Mouse (Mus musculus) forebrain, embryonic 14.5 days (tissue): ENCODE data around the gene Dusp18. TPM values are rescaled to one million over a fixed set of nuclear protein-coding genes. Genes with fewer than 3 reads are reported as not detected.

Experiments used
- ATAC-seq: fragments of 200-750 bp; cut with Nextera tagmentation; 2 replicates; pipeline ENCODE4 v1.8.0; 2017; ENCODE audit warnings: mild to moderate bottlenecking, moderate library complexity
- DNase-seq: peaks from one replicate; pipeline ENCODE4 v3.0.0-alpha.2; 2015; ENCODE audit warnings: low spot score
- H3K27ac ChIP-seq: fragments of 300-500 bp; sonication (generic); 2 replicates; pipeline ENCODE4 v1.5.1; 2014; ENCODE audit warnings: low read depth, mild to moderate bottlenecking, control low read depth, low read length, moderate library complexity
- H3K27me3 ChIP-seq: fragments of 300-500 bp; sonication (generic); replicated peaks from 2 replicates; pipeline ENCODE4 v1.6.1; 2014; ENCODE audit warnings: low read length, control low read depth, mixed read lengths; ENCODE audit not compliant: control insufficient read depth, insufficient read depth
- H3K36me3 ChIP-seq: fragments of 300-500 bp; sonication (generic); 2 replicates; pipeline ENCODE4 v1.6.1; 2014; ENCODE audit warnings: low read length, control low read depth; ENCODE audit not compliant: control insufficient read depth, insufficient read depth
- H3K4me1 ChIP-seq: fragments of 300-500 bp; sonication (generic); 2 replicates; pipeline ENCODE4 v1.6.1; 2014; ENCODE audit warnings: antibody characterized with exemption, low read length, control low read depth; ENCODE audit not compliant: control insufficient read depth, insufficient read depth
- H3K4me2 ChIP-seq: fragments of 300-500 bp; sonication (generic); 2 replicates; pipeline ENCODE4 v1.6.1; 2014; ENCODE audit warnings: mild to moderate bottlenecking, control low read depth, low read length
- H3K4me3 ChIP-seq: fragments of 300-500 bp; sonication (generic); 2 replicates; pipeline ENCODE4 v1.5.1; 2014; ENCODE audit warnings: low read depth, low read length, control low read depth
- H3K9ac ChIP-seq: fragments of 300-500 bp; sonication (generic); 2 replicates; pipeline ENCODE4 v1.6.1; 2014; ENCODE audit warnings: mild to moderate bottlenecking, low read length, control low read depth, moderate library complexity
- H3K9me3 ChIP-seq: fragments of 300-500 bp; sonication (generic); replicated peaks from 2 replicates; pipeline ENCODE4 v1.6.1; 2016; ENCODE audit warnings: low read length, control low read depth, mixed read lengths; ENCODE audit not compliant: control insufficient read depth
- whole genome bisulfite sequencing: fragments of 180-500 bp; shearing (Covaris S2); extraction: QIAGEN DNeasy Blood & Tissue Kit; methylation state at CpG from one replicate; pipeline ENCODE4 v1.1.7; 2014; 5-methylcytosine and 5-hydroxymethylcytosine counted together
- polyA plus RNA-seq: library from polyadenylated mRNA; unstranded; fragments of >200 nt; fragmentation: Nextera tagmentation; extraction: Ambion mirVana; gene quantifications from 2 replicates; pipeline ENCODE4 v1.2.1, GENCODE M21; 2014

Dusp18 gene
- polyA plus RNA-seq, 1 experiment from 2014 or later = 29.3 TPM

DNA sequence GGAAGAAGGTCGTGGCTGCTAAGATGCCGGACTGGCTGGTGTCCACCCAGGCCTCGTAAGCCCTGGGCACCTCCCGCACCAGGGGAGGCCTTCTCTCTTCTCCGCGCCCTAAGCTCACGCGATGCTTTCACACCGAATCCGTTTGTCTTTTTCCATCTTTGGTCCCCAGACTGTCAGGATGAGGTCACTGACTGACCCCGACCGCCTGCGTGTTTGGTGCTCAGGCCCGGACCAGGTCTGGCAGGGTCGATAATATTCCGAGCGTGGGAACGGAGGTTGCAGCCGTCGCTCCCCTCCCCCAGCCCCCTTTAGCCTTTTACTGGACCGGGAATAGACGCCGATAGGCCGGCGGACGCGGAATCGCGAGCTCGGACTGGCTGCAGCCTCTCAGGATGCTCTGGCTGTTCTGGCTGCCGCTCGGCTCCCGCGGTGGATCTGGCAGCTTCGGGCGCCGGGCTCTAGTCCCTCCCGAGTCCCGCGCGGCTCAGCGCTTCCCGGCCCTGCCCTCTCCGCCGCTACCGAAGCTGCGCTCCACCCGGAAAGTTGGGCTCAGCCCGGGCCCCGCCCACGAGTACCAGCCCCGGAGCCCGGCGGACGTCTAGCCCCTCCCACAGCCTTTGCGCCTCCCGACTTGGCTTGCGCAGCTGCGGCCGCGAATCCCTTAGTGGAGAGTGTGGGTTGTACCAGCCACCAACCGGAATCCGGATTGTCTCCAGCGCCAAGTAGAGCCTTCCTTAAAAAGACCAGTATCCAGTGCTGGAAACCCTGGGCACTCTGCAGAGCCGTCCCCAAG is 18.5 kb downstream of the Dusp18 start:
- Histone ChIP-seq H3K9me3 (no peaks in the 10 kb centered on the region), H3K4me1 (peaks cover 15% of the 10 kb centered on the region)

DNA sequence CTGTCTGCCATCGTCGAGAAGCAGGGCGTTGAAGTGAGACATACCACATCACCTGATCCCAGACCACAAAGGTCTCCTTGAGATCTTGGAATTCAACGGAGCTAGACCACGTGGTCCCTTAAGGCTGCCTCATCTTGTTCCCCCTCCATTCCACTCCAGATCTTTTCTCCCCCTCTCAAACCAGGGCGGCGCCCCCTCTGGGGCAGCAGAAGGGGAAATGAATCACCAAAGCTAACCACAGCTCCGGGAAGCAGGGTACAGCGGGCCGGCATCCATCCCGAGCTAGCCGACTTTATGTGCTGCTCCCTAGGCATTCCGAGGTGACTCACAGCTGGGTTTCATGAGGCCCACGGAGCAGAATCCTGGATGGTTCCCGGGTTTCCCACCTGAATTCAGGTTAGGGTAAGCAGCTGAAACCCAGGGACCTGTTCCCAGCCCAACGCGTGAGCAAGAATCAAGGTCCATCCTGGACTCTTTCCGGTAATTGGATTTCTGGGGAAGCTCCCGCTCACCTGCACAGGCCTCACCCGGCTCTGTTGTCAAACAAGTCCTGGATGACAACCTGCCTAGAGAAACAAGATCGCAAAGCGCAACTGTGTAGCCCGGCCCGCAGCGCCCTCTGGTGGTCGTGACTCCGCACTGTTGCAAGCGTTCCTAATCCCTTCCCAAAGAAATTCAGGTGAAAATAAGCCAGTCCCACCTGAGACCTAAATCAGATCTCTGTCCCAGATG is 19.2 kb downstream of the Dusp18 start, which contains the start of gene Slc35e4:
Gene Slc35e4, minus strand, starts transcription at position 556 of the 732 bp plus-strand sequence.
- H3K4me2 ChIP-seq = peak within 1 kb of the TSS; percentile 96
- ATAC-seq (peak; percentile 66), DNase-seq (peak; percentile 87)
- no peaks in the 10 kb centered on the region for H3K9me3 ChIP-seq
- H3K4me3 ChIP-seq = peak within 1 kb of the TSS; percentile 59
- H3K4me1 ChIP-seq = peaks cover 15% of the 10 kb centered on the region
- no peaks in the 10 kb centered on the region for H3K27me3 ChIP-seq
- peak within 1 kb of the TSS; percentile 0; the same call in 1 of the 2 replicates for H3K27ac ChIP-seq
- WGBS = under 1% methylated on average over 27 of the region's 28 CpGs
- H3K36me3 ChIP-seq = no peaks in the 10 kb centered on the region
- peak within 1 kb of the TSS; percentile 73 for H3K9ac ChIP-seq

More for the DNA sequence above, 18.5 kb downstream of the Dusp18 start:
- WGBS = under 1% methylated on average over 65 of the region's 65 CpGs
- Histone ChIP-seq H3K36me3 (no peaks in the 10 kb centered on the region), H3K27me3 (no peaks in the 10 kb centered on the region), H3K4me3 (peak overlapping the region; percentile 59), H3K9ac (peak overlapping the region; percentile 73), H3K27ac (peak overlapping the region; percentile 0; the same call in 1 of the 2 replicates), H3K4me2 (peak overlapping the region; percentile 96)
- DNase-seq (peak; percentile 93), ATAC-seq (peak; percentile 92)

DNA sequence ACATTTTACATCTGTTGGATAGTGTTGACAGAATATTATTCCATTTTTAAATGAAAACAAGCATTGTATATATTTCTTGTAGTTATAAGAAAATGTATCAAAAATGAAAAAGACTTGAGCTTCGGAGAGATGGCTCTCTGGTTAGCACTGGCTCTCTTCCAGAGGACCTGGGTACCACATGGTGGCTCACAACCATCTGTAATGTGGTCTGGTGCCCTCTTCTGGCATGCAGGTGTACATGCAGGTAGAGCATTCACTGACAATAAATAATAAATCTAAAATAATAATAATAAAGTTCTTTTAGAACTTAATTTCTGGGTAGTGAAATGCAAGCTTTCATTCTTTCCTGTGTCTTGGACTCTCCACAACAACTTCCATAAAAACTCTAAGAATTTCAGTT is 23.7 kb downstream of the Dusp18 start:
- ATAC-seq = no peak
- H3K9me3 ChIP-seq = no peaks in the 10 kb centered on the region
- WGBS = 48% methylated on average over 1 of the region's 1 CpGs
- no peak overlapping the region for H3K4me3 ChIP-seq
- H3K27me3 ChIP-seq = no peaks in the 10 kb centered on the region
- no peaks in the 10 kb centered on the region for H3K4me1 ChIP-seq
- H3K36me3 ChIP-seq = no peaks in the 10 kb centered on the region
- no peak overlapping the region for H3K27ac ChIP-seq
- H3K9ac ChIP-seq = no peak overlapping the region
- no peak overlapping the region for H3K4me2 ChIP-seq
- peak; percentile 51 for DNase-seq

DNA sequence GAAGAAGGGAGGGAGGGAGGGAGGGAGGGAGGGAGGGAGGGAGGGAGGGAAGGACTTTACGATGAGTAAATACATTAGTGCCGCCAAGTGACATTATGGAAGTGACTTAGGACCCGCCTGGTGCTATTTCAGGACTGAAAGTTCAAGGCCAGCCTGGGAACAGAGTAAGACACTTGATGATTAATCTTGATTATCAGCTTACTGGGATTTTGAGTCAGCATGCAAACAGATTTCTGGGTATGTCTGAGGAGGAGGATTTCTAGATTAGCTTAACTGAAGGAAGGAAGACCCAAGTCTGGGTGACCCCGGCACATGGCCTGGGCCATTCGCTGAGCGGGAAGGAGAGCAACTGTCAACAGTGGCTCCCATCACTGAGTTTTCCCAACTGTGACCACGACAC is 25.4 kb downstream of the Dusp18 start:
- WGBS = 95% methylated on average over 7 of the region's 7 CpGs
- Histone ChIP-seq H3K27me3 (no peaks in the 10 kb centered on the region), H3K9ac (no peak overlapping the region), H3K9me3 (no peaks in the 10 kb centered on the region), H3K4me1 (no peaks in the 10 kb centered on the region), H3K4me3 (no peak overlapping the region), H3K27ac (no peak overlapping the region), H3K36me3 (no peaks in the 10 kb centered on the region), H3K4me2 (no peak overlapping the region)
- DNase-seq = no peak
- ATAC-seq = no peak

DNA sequence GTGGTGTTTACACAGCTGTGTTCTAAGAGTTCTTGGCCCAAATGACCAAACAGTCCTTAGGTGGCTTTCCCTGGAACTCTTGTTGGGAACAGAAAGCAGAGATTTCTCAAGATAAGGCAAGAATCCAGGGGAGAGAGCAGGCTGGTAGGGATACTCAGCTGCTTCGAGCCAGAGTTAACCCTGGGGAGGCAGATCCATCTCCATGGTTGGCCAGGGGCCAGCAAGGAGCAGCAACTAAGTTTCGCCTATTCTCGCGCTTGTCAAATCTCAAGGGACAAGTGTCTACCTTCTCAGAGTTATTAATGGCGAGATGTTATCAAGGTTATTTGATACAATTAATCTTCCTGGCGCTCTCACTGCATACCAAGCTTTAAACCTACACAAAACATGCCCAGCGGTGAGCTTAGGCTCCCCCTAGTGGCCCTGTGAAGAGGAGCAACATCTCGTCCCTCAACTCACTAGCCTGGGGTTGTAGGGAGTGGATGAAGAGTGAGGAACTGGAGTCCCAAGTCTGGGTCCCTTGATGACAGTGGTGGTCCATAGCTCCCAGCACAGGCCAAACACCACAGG is 26.3 kb downstream of the Dusp18 start:
- no peak overlapping the region for H3K9ac ChIP-seq
- H3K9me3 ChIP-seq = no peaks in the 10 kb centered on the region
- H3K4me2 ChIP-seq = no peak overlapping the region
- no peaks in the 10 kb centered on the region for H3K27me3 ChIP-seq
- H3K27ac ChIP-seq = no peak overlapping the region
- H3K4me1 ChIP-seq = no peaks in the 10 kb centered on the region
- 32% methylated on average over 8 of the region's 8 CpGs for WGBS
- H3K4me3 ChIP-seq = no peak overlapping the region
- DNase-seq (peak; percentile 79), ATAC-seq (peak; percentile 26; the same call in 1 of the 2 replicates)
- H3K36me3 ChIP-seq = no peaks in the 10 kb centered on the region

DNA sequence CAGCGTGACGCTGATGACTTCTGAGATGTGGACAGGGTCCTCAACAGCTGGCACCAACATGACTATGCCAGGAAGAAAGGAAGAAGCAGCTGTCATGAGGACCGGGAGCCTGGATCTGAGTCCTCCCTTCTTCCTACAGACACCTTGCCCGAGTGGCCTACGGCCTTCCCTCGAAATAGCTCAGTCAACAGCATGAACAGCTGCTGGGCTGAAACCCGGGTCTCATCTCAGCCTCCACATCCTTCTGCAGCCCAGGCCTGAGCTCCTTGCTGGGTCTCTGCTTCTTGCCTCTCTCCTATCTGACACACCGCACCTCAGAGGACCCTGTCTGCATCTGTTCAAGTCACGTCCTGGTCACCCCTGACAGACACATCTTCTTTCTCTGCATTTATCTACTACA is 27.1 kb downstream of the Dusp18 start:
- H3K4me2 ChIP-seq = no peak overlapping the region
- H3K4me3 ChIP-seq = no peak overlapping the region
- no peak overlapping the region for H3K27ac ChIP-seq
- DNase-seq (no peak), ATAC-seq (no peak)
- no peaks in the 10 kb centered on the region for H3K4me1 ChIP-seq
- H3K9ac ChIP-seq = no peak overlapping the region
- WGBS = 93% methylated on average over 9 of the region's 9 CpGs
- no peaks in the 10 kb centered on the region for H3K36me3 ChIP-seq
- H3K27me3 ChIP-seq = no peaks in the 10 kb centered on the region
- H3K9me3 ChIP-seq = no peaks in the 10 kb centered on the region

DNA sequence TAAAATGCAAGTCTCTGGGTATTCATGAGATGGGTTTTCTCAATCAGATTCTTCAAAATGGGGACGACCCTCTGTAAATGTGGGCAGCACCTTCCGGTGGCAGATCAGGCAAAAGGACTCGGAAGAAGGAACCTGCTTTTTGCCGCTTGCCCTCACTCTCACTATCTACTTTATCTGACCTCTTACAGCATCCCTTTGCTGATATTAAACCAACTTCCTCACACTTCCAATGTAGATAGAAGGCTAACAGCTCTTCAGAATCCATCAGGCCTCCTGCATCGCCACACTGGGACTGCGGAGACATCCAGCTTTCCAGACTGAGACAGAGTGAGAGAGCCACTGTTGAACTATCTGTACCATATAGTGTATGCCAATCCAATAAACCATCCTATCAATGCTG is 27.7 kb downstream of the Dusp18 start:
- H3K4me1 ChIP-seq = no peaks in the 10 kb centered on the region
- no peaks in the 10 kb centered on the region for H3K27me3 ChIP-seq
- no peak for DNase-seq
- WGBS = 96% methylated on average over 6 of the region's 6 CpGs
- no peak overlapping the region for H3K4me2 ChIP-seq
- H3K27ac ChIP-seq = no peak overlapping the region
- no peak overlapping the region for H3K9ac ChIP-seq
- H3K9me3 ChIP-seq = no peaks in the 10 kb centered on the region
- H3K4me3 ChIP-seq = no peak overlapping the region
- H3K36me3 ChIP-seq = no peaks in the 10 kb centered on the region
- no peak for ATAC-seq

DNA sequence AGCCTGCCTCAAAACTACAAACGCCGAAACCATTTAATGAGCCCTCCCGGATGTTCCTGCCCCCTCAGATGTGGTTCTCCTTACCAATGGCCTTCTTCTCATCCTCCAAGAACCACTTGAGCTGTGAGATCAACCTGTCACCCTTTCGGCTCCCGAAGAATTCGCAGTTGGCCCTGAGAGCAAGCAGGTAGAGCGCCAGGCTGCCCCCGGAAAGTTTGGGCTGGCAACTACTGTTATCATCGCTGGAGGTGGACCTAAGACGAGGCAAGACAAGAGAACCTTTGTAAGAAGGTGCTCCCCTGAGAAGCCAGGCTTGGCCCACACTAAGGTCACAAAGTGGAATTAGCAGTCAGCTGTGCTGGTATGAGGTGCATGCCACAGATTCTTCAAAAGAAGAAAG is 30.9 kb downstream of the Dusp18 start:
- H3K27ac ChIP-seq = no peak overlapping the region
- H3K27me3 ChIP-seq = no peaks in the 10 kb centered on the region
- H3K4me3 ChIP-seq = no peak overlapping the region
- ATAC-seq = no peak
- H3K4me1 ChIP-seq = 0 out of 2 replicates have a peak, but pooled peaks cover under 1% of the 10 kb centered on the region
- H3K9me3 ChIP-seq = no peaks in the 10 kb centered on the region
- 90% methylated on average over 10 of the region's 10 CpGs for whole genome bisulfite sequencing
- no peak for DNase-seq
- H3K36me3 ChIP-seq = no peaks in the 10 kb centered on the region
- H3K4me2 ChIP-seq = no peak overlapping the region
- no peak overlapping the region for H3K9ac ChIP-seq
